Mouse (Mus musculus): Measurements from ENCODE around the gene Plk1.

The Plk1 gene

DNA sequence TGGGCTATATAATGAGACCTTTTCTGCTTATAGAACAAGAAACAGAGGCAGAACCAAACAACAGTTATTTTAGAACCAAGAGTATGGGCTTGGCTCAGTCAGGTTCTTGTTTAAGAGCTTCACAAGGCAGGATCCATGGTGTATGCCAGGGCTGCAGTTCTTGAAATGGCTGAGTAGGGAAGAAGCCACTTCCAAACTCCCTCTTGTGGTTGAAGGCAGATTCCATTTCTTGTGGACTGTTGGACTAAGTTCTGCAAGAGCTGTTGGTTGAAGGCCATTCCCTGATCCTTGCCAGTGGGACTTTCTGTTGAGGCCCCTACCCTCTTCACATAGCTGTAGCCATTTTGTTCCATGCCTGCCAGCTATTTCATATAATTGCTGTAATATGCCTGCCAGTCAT, 34.7 kb downstream of the Plk1 start:
- DNase-seq (ENCODE audit: low spot score): no peak

DNA sequence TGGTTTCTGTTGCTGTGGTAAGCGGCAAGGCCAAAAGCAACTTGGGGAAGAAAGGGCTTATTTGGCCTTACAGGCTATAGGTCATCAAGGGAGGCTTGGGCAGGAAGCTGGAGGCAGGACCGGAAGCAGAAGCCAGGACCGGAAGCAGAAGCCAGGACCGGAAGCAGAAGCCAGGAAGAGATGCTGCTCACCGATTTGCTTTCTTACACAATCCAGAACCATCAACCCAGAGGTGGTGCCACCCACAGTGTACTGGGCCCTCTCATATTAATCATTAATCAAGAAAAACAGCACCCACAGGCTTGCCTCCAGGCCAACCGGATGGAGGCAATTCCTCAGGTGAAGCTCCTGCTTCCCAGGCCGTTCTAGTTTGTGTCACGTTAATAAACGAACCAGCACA, 37.5 kb downstream of the Plk1 start:
- no peak for DNase-seq (ENCODE audit: low spot score)

DNA sequence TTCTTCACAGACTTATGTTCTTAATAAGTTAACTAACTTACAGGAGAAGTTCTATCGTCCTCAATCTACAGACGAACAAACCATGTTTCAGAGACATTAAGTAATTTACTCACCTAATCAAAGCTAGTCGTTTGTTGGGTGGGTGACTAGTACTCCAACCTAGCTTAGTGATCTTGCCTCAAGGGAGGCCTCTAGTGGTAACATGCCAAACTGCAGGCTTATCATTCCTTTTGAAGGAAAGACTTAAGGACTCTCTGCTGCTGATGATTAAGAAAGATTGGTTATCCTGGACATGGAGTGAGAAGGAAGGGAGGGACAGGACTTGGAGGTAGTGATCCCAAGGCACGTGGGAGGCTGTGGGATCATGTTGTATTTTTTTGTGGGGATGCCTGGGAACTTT, 38.1 kb downstream of the Plk1 start:
- peak; percentile 71 for DNase-seq (ENCODE audit: low spot score)

DNA sequence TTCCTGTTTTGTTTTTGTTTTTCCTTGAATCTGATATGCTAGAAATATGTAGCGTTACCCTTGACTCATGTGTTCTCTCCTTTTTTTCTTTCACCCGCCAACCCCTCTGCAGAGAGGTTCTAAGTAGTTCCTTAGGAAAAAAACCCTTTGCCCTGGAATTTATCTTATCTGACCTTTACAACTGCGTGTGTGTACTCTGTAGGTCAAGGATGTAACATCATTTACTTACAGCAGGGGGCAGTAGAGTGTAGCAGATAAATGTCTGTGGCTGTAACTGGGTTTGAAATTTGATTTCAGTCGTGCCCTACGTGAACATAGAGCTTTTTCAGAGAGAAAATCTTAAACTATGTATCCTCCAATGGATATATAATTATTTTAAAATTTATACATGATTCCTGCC, 40.1 kb downstream of the Plk1 start:
- DNase-seq (ENCODE audit: low spot score): peak; percentile 42

DNA sequence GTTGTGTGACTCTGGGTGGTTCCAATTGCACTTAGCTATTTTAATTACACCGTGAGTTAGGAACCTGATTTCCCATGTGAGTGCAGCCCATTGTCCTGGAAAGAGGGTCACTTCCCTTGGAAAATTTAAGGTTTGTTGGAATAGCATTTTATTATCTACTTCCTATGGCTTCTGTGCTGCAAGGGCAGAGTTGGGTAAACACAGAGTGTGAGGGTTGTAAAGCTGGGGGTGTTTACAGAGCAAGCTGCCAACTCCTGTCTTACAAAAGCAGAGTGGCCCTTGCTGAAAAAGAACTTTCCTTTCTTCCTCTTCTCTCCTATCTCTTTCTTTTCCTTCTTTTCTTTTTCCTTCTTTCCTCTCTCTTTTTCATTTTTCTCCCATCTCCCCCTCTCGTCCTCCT, 44.7 kb downstream of the Plk1 start:
- DNase-seq (ENCODE audit: low spot score): no peak

DNA sequence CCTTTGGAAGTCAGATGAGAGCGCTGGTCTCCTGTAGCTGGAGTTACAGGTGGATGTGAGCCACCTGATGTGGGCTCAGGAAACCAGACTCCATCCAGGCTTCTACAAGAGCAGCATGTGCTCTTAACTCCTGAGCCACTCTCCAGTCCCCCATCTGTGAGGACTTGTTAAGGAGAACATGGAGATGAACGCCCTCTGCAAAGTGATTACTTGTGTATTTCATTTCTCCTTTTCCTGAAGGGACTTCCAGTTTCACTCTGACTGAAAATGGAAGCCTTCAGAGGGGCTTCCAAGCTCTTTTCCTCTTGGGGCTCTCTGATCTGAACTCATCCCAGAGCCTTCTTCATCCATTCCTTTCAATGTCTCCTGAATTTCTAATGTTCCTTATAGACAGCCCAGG, 46.9 kb downstream of the Plk1 start:
- no peak for DNase-seq (ENCODE audit: low spot score)

DNA sequence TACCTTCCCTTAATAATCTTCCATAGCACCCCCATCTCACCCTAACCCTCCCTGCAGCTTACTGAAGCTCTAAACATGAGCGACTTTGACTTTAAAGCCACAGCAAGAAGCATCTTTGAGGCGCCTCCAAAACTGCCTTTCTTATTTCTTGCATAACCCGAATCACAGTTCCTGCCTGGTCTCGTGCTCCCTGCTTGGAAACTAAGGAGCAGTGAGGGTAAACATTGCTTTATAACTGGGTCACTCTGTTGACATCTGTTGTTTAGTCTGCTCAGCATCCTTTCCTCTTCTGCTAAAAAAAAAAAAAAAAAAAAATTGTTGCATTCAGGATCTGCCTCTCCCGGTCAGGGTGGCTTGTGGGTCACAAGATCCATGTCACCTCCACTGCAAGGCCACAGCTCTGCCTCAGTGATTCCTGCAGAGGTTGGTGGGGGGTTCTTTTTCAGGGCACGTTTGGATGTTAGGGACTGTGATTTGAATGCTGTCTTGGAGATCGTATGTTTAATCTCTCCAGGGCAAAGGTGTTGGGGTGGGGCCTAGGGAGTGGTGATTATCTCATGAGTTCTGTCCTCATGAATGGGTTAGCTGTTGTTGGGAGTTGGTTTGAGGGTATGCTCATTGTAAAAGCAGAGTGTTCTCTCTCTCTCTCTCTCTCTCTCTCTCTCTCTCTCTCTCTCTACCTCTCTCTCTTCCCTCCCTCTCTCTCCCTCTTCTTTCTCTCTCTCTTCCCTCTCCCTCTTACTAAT, 49.2 kb downstream of the Plk1 start:
- no peak for DNase-seq (ENCODE audit: low spot score)

DNA sequence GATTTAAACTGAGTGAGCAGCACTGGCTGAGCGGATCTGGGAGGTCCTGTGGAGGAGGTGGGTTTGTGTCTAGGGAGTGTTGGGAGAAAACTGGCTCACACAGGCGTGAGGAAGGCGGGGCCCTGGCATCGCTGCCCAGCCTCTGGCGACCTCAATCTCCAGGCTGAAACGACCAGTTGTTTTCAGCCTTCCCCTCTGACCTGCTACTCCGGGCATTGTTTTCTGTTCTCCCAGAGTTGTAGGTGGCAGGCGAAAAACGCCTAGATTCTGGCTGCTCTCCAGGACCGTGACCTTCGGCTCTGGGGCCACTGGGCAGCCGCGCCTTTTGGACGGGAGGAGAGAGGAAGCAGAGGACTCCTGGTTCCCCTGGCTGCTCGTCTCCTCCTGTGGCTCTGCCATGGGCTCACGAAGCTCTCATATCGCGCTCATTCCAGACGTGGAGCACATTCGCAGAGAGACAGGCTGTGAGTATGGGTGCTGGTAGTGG, 60.1 kb downstream of the Plk1 start, which contains the start of gene Chp2:
Gene Chp2, plus strand, starts transcription at position 182 of the 487 bp plus-strand sequence.
- DNase-seq (ENCODE audit: low spot score): no peak
